Mouse (Mus musculus): ENCODE data around the gene Fau.
"Not testable (repeated sequence)": the region's sequence is repeated elsewhere in the genome, so short reads cannot be mapped to it uniquely, and the experiment has no call there.

Fau gene

GRCm38 (mm10) chr19:6057313-6058096, at the start of gene Fau, which contains the start of gene Mrpl49:
TSS of gene Fau (plus strand) at chr19:6057844.
TSS of gene Mrpl49 (minus strand) at chr19:6057785.
- peak; percentile 98 for DNase-seq (ENCODE audit: low read depth, low spot score)

GRCm38 (mm10) chr19:6009137-6009536, 48.5 kb upstream of the Fau start:
- DNase-seq (ENCODE audit: low read depth, low spot score) = no peak

- no peak for DNase-seq (ENCODE audit: low read depth, low spot score)
Observed at GRCm38 (mm10) chr19:6013691-6014090, 44.0 kb upstream of the Fau start.

GRCm38 (mm10) chr19:6014991-6015510, 42.6 kb upstream of the Fau start:
- peak; percentile 20 for DNase-seq (ENCODE audit: low read depth, low spot score)

GRCm38 (mm10) chr19:6015511-6016315, 41.9 kb upstream of the Fau start, which contains the start of gene Capn1:
TSS of gene Capn1 (minus strand) at chr19:6015897.
- peak; percentile 49 for DNase-seq (ENCODE audit: low read depth, low spot score)

- peak; percentile 29 for DNase-seq (ENCODE audit: low read depth, low spot score)
Observed at GRCm38 (mm10) chr19:6016532-6016931, 41.1 kb upstream of the Fau start.

- DNase-seq (ENCODE audit: low read depth, low spot score) = peak; percentile 87
Observed at GRCm38 (mm10) chr19:6018142-6019089, 39.2 kb upstream of the Fau start.

GRCm38 (mm10) chr19:6020276-6020675, 37.4 kb upstream of the Fau start:
- no peak for DNase-seq (ENCODE audit: low read depth, low spot score)

- DNase-seq (ENCODE audit: low read depth, low spot score) = no peak
Observed at GRCm38 (mm10) chr19:6023059-6023458, 34.6 kb upstream of the Fau start.

- no peak for DNase-seq (ENCODE audit: low read depth, low spot score)
Observed at GRCm38 (mm10) chr19:6023930-6024329, 33.7 kb upstream of the Fau start.

GRCm38 (mm10) chr19:6028991-6029390, 28.7 kb upstream of the Fau start:
- no peak for DNase-seq (ENCODE audit: low read depth, low spot score)

GRCm38 (mm10) chr19:6029426-6029825, 28.2 kb upstream of the Fau start:
- DNase-seq (ENCODE audit: low read depth, low spot score) = no peak

- no peak for DNase-seq (ENCODE audit: low read depth, low spot score)
Observed at GRCm38 (mm10) chr19:6030520-6031280, 26.9 kb upstream of the Fau start.

GRCm38 (mm10) chr19:6035966-6036585, 21.6 kb upstream of the Fau start:
- no peak for DNase-seq (ENCODE audit: low read depth, low spot score)

- DNase-seq (ENCODE audit: low read depth, low spot score) = no peak
Observed at GRCm38 (mm10) chr19:6037695-6038094, 19.9 kb upstream of the Fau start.

- no peak for DNase-seq (ENCODE audit: low read depth, low spot score)
Observed at GRCm38 (mm10) chr19:6038326-6038725, 19.3 kb upstream of the Fau start.

GRCm38 (mm10) chr19:6040002-6040401, 17.6 kb upstream of the Fau start:
- DNase-seq (ENCODE audit: low read depth, low spot score) = no peak

- DNase-seq (ENCODE audit: low read depth, low spot score) = no peak
Observed at GRCm38 (mm10) chr19:6042293-6042692, 15.4 kb upstream of the Fau start.

GRCm38 (mm10) chr19:6044102-6044501, 13.5 kb upstream of the Fau start:
- DNase-seq (ENCODE audit: low read depth, low spot score) = not testable (repeated sequence)

Data from forelimb bud, embryonic 11.5 days (tissue).